Mouse (Mus musculus): Measurements from ENCODE around the gene Aprt.

The Aprt gene

DNA sequence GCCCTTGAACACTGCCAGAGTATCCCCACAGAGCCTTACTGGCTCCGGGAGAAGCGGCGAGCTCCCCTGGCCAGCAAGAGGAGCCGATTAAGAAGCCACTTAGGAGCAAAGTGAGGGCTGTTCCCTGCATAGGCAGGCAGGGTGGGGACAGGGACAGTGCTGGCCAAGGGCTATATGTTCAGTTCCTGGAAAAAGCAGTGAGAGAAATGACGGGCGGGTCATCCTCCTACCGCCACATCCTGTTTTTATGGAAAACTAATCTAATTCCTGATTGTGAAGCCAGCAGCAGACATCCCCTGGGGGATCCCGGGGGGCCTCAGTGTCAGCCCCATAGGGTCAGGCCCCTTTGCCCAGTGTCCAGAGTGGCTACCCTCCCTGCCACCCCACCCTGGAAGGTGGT, 45.4 kb downstream of the Aprt start:
- no peak for DNase-seq (ENCODE audit: low spot score)

DNA sequence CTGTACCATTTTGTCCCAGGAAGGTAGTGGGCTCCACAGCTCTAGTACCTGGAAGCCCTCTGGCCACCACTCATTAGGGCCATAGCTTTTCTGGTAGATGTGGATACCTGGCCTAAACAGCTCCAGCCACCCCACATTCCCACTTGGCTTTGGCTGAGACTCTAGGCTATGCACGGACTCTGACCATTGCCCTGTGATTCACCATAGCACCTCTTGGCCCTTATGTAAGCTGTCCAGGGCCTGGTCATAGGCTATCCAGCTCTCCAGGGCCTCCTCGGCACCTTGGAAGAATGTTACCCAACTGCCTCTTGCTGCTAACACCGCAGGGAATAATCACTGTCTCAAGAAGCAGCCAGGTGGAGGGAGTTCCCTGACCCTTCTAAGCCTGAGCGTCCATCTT, 47.5 kb downstream of the Aprt start:
- no peak for DNase-seq (ENCODE audit: low spot score)

DNA sequence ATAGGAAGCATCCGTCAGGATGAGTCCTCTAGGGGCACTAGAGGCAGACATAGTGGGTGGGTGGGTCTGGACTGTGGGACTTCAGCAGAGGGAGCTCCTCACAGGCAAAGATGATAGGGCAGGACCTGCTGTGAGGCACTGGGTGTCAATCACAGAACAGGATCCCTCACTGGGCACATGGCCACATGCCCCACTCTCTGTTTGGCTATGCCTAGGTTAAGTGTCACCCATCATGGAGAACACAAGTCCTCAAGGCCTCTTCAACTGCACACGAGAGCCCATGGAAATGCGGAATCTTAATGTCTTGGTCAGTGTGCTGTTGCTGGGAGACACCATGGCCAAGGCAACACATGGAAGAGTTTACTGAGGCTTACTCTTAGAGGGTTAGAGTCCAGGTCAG, 48.8 kb downstream of the Aprt start:
- no peak for DNase-seq (ENCODE audit: low spot score)

DNA sequence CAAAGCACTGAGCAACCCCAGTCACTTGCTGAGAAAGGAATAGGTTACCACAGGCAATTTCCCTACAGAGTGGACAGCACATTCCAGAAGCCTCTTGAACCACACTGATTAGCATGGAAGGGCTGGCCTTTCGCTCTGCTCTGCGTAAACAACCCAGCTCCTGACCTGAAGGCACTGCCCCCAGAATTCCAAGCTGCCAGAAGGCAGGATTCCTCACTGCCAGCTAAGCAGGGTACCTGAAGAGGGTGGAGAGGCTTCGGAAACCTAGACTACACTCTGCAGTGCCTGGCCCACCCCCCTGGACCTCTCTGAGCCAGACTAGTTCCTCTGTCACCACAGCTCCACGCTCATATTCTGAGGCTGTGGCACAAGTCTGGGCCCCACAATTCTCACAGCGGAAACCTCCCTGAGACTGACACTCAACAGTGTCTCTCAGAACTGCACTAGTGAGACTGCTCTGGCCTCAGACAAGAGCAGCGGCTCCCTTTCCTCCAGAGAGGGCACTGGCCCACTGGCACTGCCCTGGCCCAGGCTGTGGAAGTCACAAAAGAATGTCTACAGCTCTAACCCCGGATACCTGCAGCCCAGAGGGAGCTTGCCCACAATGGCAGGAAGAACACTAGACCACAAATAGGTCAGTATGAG, 50.1 kb downstream of the Aprt start:
- no peak for DNase-seq (ENCODE audit: low spot score)

DNA sequence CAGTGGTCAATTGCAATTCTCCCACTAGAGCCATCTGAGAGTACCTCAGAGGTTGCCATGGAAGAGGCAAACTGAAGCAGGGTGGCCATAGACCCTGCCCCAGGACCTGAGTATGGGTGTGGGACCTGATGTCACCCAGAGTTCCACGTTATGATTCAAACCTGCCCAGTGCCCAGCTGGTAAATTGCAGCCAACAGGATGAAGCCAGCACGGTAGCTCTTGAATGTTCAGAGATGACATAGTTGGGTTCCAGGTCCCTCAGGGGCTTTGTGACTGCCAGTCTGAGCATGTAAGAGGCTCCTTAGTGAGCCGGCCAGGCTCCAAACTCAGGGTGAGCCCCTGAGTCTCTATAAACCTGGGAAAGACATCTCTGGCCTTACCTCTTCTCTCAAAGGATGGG, 50.6 kb downstream of the Aprt start:
- no peak for DNase-seq (ENCODE audit: low spot score)

DNA sequence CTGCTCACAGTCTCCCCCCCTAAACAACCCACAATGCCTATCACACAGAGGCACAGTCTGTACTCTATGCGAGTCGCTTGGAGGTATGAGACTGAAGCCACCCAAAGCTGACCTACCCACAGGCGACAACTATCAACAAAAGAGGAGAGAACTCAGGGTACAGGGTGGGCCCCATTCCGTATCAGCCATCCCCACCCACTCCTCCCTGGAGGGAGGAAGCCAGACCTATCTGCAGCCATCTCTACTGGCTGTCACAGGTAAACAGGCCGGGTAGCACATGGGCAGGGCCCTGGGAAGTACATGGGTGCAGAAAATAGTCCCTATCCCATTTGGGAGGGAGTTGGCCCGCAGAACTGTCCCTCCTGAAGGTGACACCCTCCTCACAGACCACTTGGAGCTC, 51.7 kb downstream of the Aprt start:
- DNase-seq (ENCODE audit: low spot score), result no peak
